7 mouse cellular contexts compared by ENCODE assay signal in the genomic region with DNA sequence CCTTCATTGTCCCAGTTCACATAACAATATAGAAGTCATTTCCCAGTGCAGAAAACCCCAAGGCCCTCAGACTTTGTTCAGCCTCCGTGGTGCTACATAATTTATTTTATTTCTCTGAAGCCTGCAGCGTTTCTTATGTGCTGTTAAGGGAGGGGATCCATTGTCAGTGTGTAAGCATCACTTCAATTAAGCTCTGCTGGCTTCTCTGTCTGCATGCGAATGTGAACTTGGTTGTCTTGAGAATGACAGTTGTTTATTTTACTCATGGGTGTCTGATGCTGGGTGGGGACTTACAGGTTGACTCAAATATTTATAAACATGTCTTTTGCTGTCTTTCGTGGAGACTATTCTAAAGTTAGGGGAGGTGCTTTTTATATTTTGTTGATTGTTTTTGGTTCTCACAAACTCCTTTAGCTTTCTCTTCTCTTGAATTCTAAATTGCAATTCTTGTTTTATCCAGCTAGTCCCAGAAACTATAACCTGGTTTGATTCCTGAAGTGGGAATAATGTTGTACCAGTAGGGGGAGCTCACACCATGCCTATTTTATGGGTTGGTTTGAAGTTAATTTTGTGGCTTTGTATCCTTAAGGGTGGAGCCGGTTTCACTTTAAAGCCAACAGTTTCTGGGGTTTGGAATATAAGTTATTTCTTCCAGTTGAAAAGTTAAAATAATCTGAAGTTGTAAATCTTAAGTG.
A peak's percentile ranks its signal among the peaks of the same experiment; 100 is the strongest.
DNase-seq lines count a peak whose midpoint lies in the region; ATAC-seq lines count a peak whose summit lies in the region.

No protein-coding gene starts in this region.

- H3K9ac ChIP-seq in limb, embryonic 11.5 days (ENCODE audit: low read length) = no peak overlapping the region

- H3K27me3 ChIP-seq in limb, embryonic 11.5 days (ENCODE audit: control insufficient read depth, insufficient read depth, low read length) = no peaks in the 10 kb centered on the region

- no peak overlapping the region for H3K4me3 ChIP-seq in limb, embryonic 11.5 days (ENCODE audit: low read depth, low read length)

- WGBS in limb, embryonic 11.5 days = 51% methylated on average over 5 of the region's 5 CpGs

- H3K9me3 ChIP-seq in limb, embryonic 11.5 days (ENCODE audit: control insufficient read depth, low read length) = no peaks in the 10 kb centered on the region

- ATAC-seq in limb, embryonic 11.5 days (ENCODE audit: insufficient number of reproducible peaks, low FRiP score, low TSS enrichment, low read depth) = no peak

- no peak overlapping the region for H3K27ac ChIP-seq in limb, embryonic 11.5 days (replicated peaks; ENCODE audit: low read depth, low read length)

- peak; percentile 14 to 33 for DNase-seq in CD8-positive naive resting alpha-beta T cell, adult 2 months (ENCODE audit: low read depth in 2 of 2, low spot score in 2 of 2)
- DNase-seq in adipocyte (ENCODE audit: low spot score) = peak; percentile 91
- DNase-seq in embryo, embryonic 10 days (ENCODE audit: low spot score) = peak; percentile 82
- DNase-seq in gastrocnemius, postnatal 25 days = peak; percentile 8
- peak; percentile 19 for DNase-seq in kidney, adult 18-20 months
- peak; percentile 70 for DNase-seq in limb, embryonic 11.5 days (ENCODE audit: low spot score)
- DNase-seq in retina, embryonic 14.5 days (ENCODE audit: low spot score) = peak; percentile 86

- H3K36me3 ChIP-seq in limb, embryonic 11.5 days (ENCODE audit: control insufficient read depth, insufficient read depth, low read length) = no peaks in the 10 kb centered on the region

- no peaks in the 10 kb centered on the region for H3K4me1 ChIP-seq in limb, embryonic 11.5 days (ENCODE audit: control insufficient read depth, insufficient read depth, low read length)

- no peak overlapping the region for H3K4me2 ChIP-seq in limb, embryonic 11.5 days (ENCODE audit: low read depth, severe bottlenecking)

Comparison
In these comparisons a context has a peak if more than half of its experiments do, and no peak if none do; other contexts are left out.
1. DNase-seq: peak in every context shown above with its lines; median percentile 91 in adipocyte; 86 in retina, embryonic 14.5 days; 82 in embryo, embryonic 10 days; 70 in limb, embryonic 11.5 days; 24 in CD8-positive naive resting alpha-beta T cell, adult 2 months; 19 in kidney, adult 18-20 months; 8 in gastrocnemius, postnatal 25 days.